Mouse (Mus musculus): ENCODE results near the gene Tctex1d4.

GRCm38 (mm10) chr4:117123546-117124217 lies 2.9 kb upstream of the Tctex1d4 start:
- TF ChIP-seq CTCF (IDR thresholded peaks at IDR 0.05; ENCODE audit: low read depth) = no peak
- no peak for TF ChIP-seq EP300 (IDR thresholded peaks at IDR 0.05; ENCODE audit: low read depth)

Data from liver, embryonic 14.5 days (tissue).